Mouse (Mus musculus): ENCODE results near the gene Gm10944.

DNA sequence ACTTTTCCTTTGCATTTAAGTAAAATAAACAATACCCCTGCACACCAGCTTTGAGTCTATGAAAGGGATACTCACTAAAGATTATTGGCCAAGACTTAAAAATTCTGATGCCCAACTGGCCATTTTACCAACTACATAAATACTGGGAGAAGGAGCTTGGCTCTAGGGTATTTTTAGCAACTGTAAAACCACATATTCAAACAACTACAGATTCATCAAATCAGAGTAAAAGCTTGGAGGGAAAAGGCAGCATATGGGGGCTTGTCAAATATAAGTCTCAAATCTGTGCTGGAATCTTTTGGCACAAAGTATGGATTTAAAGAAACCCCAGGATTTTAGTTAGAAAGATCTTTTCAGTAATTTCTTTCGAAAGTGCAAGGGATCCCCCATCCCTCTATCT lies 20.2 kb downstream of the Gm10944 start:
- TF ChIP-seq POLR2A (IDR thresholded peaks at IDR 0.05; ENCODE audit: control insufficient read depth, extremely low read depth, insufficient read depth, low read length, poor library complexity) = no peak
- TF ChIP-seq CTCF (IDR thresholded peaks at IDR 0.05; ENCODE audit: borderline replicate concordance, control insufficient read depth, extremely low read depth, insufficient read depth, low read length, poor library complexity) = no peak

Measured in thymus, adult 2 months (tissue).